Mouse (Mus musculus) liver, embryonic 14.5 days (tissue): Measurements from ENCODE around the gene 4931428F04Rik.

Experiments used
- CTCF ChIP-seq: IDR thresholded peaks from 2 replicates; pipeline ENCODE4 v1.5.1; 2016; ENCODE audit warnings: antibody characterized with exemption, low read depth, control low read depth
- EP300 ChIP-seq: IDR thresholded peaks from 2 replicates; pipeline ENCODE4 v1.6.1; 2016; ENCODE audit warnings: antibody characterized with exemption, low read depth

GRCm38 (mm10) chr8:105233126-105233935 is 56.3 kb downstream of the 4931428F04Rik start:
- TF ChIP-seq CTCF: no peak
- TF ChIP-seq EP300: no peak
